10 mouse cellular contexts compared by ENCODE assay signal in genomic region chr5:135428786-135429185, GRCm38 (mm10). TPM values are rescaled to one million over a fixed set of nuclear protein-coding genes. Genes with fewer than 3 reads are reported as not detected.
DNase-seq lines count a peak whose midpoint lies in the region; ATAC-seq and TF ChIP-seq lines count a peak whose summit lies in the region.
"Had no signal": no experiment of that assay in that cellular context is flagged by ENCODE, and none has a peak within 500 bp of the region (broad histone marks: within the 10 kb centered on the region; RNA-seq: fewer than 3 reads in every experiment).

No protein-coding gene starts in this region.

- no peak for ATAC-seq in liver, embryonic 11.5 days (replicated peaks; ENCODE audit: low FRiP score)

- H3K4me3 ChIP-seq in liver, adult 2 months (ENCODE audit: insufficient read depth, low read depth, low read length) = no peak overlapping the region
- no peak overlapping the region for H3K4me3 ChIP-seq in liver, embryonic 11.5 days (ENCODE audit: low read depth, low read length)
- no peak overlapping the region for H3K4me3 ChIP-seq in ES-Bruce4 (ENCODE audit: low read depth, low read length)
- no peak overlapping the region for H3K4me3 ChIP-seq in embryonic fibroblast, embryonic 13.5 days (ENCODE audit: insufficient read depth, low read length)
- H3K4me3 ChIP-seq: lung, embryonic 15.5 days had no signal

- H3K4me2 ChIP-seq in liver, embryonic 11.5 days = no peak overlapping the region
- H3K4me2 ChIP-seq: lung, embryonic 15.5 days had no signal

- no peak overlapping the region for H3K9ac ChIP-seq in liver, adult 2 months (ENCODE audit: low read depth, low read length)
- no peak overlapping the region for H3K9ac ChIP-seq in liver, embryonic 11.5 days (ENCODE audit: low read depth, low read length)
- no peak overlapping the region for H3K9ac ChIP-seq in ES-Bruce4 (ENCODE audit: low read depth, poor library complexity, severe bottlenecking)
- H3K9ac ChIP-seq: lung, embryonic 15.5 days had no signal

- no peaks in the 10 kb centered on the region for H3K79me2 ChIP-seq in liver, adult 2 months (ENCODE audit: control insufficient read depth, insufficient read depth, low read length)

- peak; percentile 37; the same call in 1 of the 2 replicates for TF ChIP-seq CTCF in liver, adult 2 months (IDR thresholded peaks at IDR 0.05; ENCODE audit: low read depth, low read length)
- TF ChIP-seq CTCF in ES-Bruce4 (IDR thresholded peaks at IDR 0.05; ENCODE audit: low read depth, low read length) = peak; percentile 17
- 0 out of 2 replicates have a peak, but pooled peaks have one; percentile 6 for TF ChIP-seq CTCF in embryonic fibroblast, embryonic 13.5 days (IDR thresholded peaks at IDR 0.05; ENCODE audit: borderline replicate concordance, insufficient read depth, low read length)

- no peaks in the 10 kb centered on the region for H3K9me3 ChIP-seq in liver, embryonic 11.5 days (ENCODE audit: control insufficient read depth, low read length)
- H3K9me3 ChIP-seq in ES-Bruce4 (replicated peaks; ENCODE audit: control insufficient read depth, insufficient read depth, low read length, poor library complexity, severe bottlenecking) = no peaks in the 10 kb centered on the region; the same call in 1 of the 2 replicates
- H3K9me3 ChIP-seq: lung, embryonic 15.5 days had no signal

- H3K4me1 ChIP-seq in liver, adult 2 months (ENCODE audit: control insufficient read depth, insufficient read depth, low read length) = no peaks in the 10 kb centered on the region
- H3K4me1 ChIP-seq in liver, embryonic 11.5 days (replicated peaks; ENCODE audit: control insufficient read depth, insufficient read depth, low read length) = no peaks in the 10 kb centered on the region
- H3K4me1 ChIP-seq in ES-Bruce4 (ENCODE audit: control insufficient read depth, insufficient read depth, low read length) = no peaks in the 10 kb centered on the region
- H3K4me1 ChIP-seq in embryonic fibroblast, embryonic 13.5 days (ENCODE audit: control insufficient read depth, insufficient read depth, low read length) = no peaks in the 10 kb centered on the region
- H3K4me1 ChIP-seq: lung, embryonic 15.5 days had no signal

- TF ChIP-seq POLR2A in liver, adult 2 months (IDR thresholded peaks at IDR 0.05; ENCODE audit: extremely low read depth, insufficient read depth, low read length) = no peak
- TF ChIP-seq POLR2A in ES-Bruce4 (IDR thresholded peaks at IDR 0.05; ENCODE audit: insufficient read depth, low read length) = no peak
- TF ChIP-seq POLR2A in embryonic fibroblast, embryonic 13.5 days (IDR thresholded peaks at IDR 0.05; ENCODE audit: low read depth, low read length) = no peak

- no peak for TF ChIP-seq EP300 in ES-Bruce4 (IDR thresholded peaks at IDR 0.05; ENCODE audit: insufficient read depth, low read depth, low read length)

- H3K27ac ChIP-seq in liver, adult 2 months (replicated peaks; ENCODE audit: insufficient read depth, low read depth, low read length) = no peak overlapping the region
- no peak overlapping the region for H3K27ac ChIP-seq in liver, embryonic 11.5 days (ENCODE audit: low read depth, low read length)
- H3K27ac ChIP-seq in ES-Bruce4 (ENCODE audit: insufficient read depth, low read length) = no peak overlapping the region
- H3K27ac ChIP-seq in embryonic fibroblast, embryonic 13.5 days (ENCODE audit: insufficient read depth, low read length) = no peak overlapping the region
- H3K27ac ChIP-seq: lung, embryonic 15.5 days had no signal

- WGBS in liver, adult 2 months = 70% methylated on average over 5 of the region's 5 CpGs
- WGBS in liver, embryonic 11.5 days = 67% methylated on average over 5 of the region's 5 CpGs

- peak; percentile 37 for DNase-seq in embryo, embryonic 11 days
- no peak for DNase-seq in embryo, embryonic 9.5 days (ENCODE audit: extremely low spot score)
- no peak for DNase-seq in liver, adult 2 months (ENCODE audit: extremely low read depth, low read depth, low spot score)
- no peak for DNase-seq in liver, embryonic 11.5 days (ENCODE audit: low spot score)
- no peak for DNase-seq in neural tube, embryonic 10.5 days (ENCODE audit: extremely low spot score, low spot score)
- DNase-seq in ovary, postnatal 10 days (ENCODE audit: low spot score) = no peak
- DNase-seq: cerebellum, adult 11 months had no signal

- H3K36me3 ChIP-seq in liver, adult 2 months (ENCODE audit: control insufficient read depth, insufficient read depth, low read length) = no peaks in the 10 kb centered on the region
- peaks cover 15% of the 10 kb centered on the region; the same call in 1 of the 2 replicates for H3K36me3 ChIP-seq in liver, embryonic 11.5 days (ENCODE audit: control insufficient read depth, insufficient read depth, low read length)
- peaks cover 9% of the 10 kb centered on the region for H3K36me3 ChIP-seq in ES-Bruce4 (ENCODE audit: control insufficient read depth, insufficient read depth, low read length, poor library complexity, severe bottlenecking)

- H3K27me3 ChIP-seq in liver, adult 2 months (ENCODE audit: control insufficient read depth, insufficient read depth, low read length) = no peaks in the 10 kb centered on the region
- H3K27me3 ChIP-seq in liver, embryonic 11.5 days (replicated peaks; ENCODE audit: control insufficient read depth, insufficient read depth, low read length) = no peaks in the 10 kb centered on the region
- no peaks in the 10 kb centered on the region for H3K27me3 ChIP-seq in ES-Bruce4 (ENCODE audit: control insufficient read depth, insufficient read depth, low read length, poor library complexity, severe bottlenecking)
- H3K27me3 ChIP-seq: lung, embryonic 15.5 days had no signal

RNA-seq across cellular contexts. Expression of gene Pom121, which starts 34.4 kb away (rescaled TPM):
- 0.92 and 2.0 TPM in 2 replicates for total RNA-seq in liver, adult 2 months (2014; rRNA removed)
- 5.7 and 6.0 TPM in 2 replicates for polyA plus RNA-seq in liver, adult 2 months (2012; rRNA removed)
- polyA plus RNA-seq in liver, embryonic 11.5 days (2014; fragmentation: Nextera tagmentation; extraction: Ambion mirVana) = 18.0 and 19.7 TPM in 2 replicates
- polyA plus RNA-seq in ES-Bruce4 (2011; ENCODE audit: insufficient read depth, insufficient read length, low read depth, missing spikeins) = 68.9 and 71.8 TPM in 2 replicates
- 22.3 and 24.4 TPM in 2 replicates for polyA plus RNA-seq in embryonic fibroblast, embryonic 13.5 days (2011; ENCODE audit: insufficient read length, low read depth, missing spikeins)

RNA-seq across cellular contexts. Expression of gene Nsun5, which starts 59.0 kb away (rescaled TPM):
- 7.7 and 10.7 TPM in 2 replicates for total RNA-seq in liver, adult 2 months (2014; rRNA removed)
- 16.4 and 23.7 TPM in 2 replicates for polyA plus RNA-seq in liver, adult 2 months (2012; rRNA removed)
- polyA plus RNA-seq in liver, embryonic 11.5 days (2014; fragmentation: Nextera tagmentation; extraction: Ambion mirVana) = 32.7 and 42.2 TPM in 2 replicates
- 18.8 and 21.8 TPM in 2 replicates for polyA plus RNA-seq in ES-Bruce4 (2011; ENCODE audit: insufficient read depth, insufficient read length, low read depth, missing spikeins)
- 9.6 and 14.0 TPM in 2 replicates for polyA plus RNA-seq in embryonic fibroblast, embryonic 13.5 days (2011; ENCODE audit: insufficient read length, low read depth, missing spikeins)
